Mouse (Mus musculus): ENCODE measurements around the gene Tdrkh.

DNA sequence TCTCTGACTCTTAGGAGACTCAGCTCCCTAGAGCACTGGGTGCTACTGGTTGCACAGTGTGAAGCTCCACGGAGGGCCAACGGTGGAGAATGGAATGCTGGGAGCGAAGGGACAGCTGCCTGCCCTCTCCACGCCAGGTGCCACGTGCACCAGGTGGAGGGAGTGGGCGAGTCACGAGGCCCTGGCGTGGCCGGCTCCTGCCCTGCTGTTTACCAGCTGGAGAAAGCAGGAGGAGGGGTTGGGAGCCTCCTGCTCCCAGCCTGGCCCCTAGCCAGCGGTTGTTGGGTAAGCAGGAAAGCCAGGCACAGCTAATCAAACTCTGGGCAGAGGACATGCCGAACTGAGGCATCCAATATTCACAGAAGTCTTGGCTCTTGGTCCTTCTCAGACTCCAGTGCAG is 41.4 kb upstream of the Tdrkh start:
- TF ChIP-seq POLR2A (IDR thresholded peaks at IDR 0.05; ENCODE audit: borderline replicate concordance, extremely low read depth, insufficient read depth, insufficient read length, poor library complexity, severe bottlenecking) (no peak), CTCF (IDR thresholded peaks at IDR 0.05; ENCODE audit: borderline replicate concordance, extremely low read depth, insufficient read depth, insufficient read length) (no peak)
